Mouse (Mus musculus): Measurements from ENCODE around the gene Nme1. TPM values are rescaled to one million over a fixed set of nuclear protein-coding genes. Genes with fewer than 3 reads are reported as not detected.

The Nme1 gene
- polyA plus RNA-seq (2012; rRNA removed): 42.7 and 73.7 TPM in 2 replicates

DNA sequence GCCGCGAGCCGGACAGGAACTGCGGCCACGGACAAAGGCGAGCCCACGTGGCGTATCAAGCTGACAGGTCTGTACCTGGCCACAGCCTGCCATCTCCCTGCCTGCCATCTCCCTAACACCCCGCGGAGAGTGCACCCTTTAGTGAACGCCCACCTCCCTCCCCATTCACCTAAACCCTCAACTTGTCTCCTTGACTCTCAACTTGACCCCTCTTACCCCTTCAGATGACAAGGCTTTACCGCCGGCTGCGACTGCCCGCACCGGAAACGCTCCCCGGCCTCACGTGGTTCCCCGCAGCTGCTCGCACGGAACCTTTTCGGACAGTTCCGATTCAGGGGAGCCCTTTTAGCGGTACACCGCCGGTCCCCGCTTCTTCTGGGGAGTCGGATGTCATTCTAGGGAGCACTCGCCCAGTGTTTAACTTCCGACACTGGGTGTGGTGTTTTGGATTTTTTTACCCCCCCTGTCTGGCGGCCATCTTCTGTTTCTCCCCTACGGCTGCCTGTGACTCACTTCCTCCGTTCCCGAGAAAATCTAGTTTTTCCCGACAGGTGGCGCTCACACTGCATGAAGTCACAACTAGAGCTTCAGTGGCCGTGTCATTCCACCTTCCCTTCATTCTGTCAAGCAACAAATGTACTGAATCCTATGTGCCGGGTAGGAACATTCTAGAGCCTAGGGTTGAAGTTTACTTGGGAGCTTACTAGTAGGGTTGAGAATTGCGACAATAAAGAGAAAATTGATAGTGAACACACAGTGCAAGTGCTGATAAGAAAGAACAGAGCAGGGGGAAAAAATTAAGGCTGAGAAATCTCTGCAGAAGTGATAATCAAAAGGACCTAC is at the start of gene Nme1, which contains the start of gene Gm20390:
Gene Nme1, minus strand, starts transcription at position 517 of the 843 bp plus-strand sequence.
Gene Gm20390, minus strand, starts transcription at position 289 of the 843 bp plus-strand sequence.
- H3K4me1 ChIP-seq (ENCODE audit: control insufficient read depth, insufficient read depth, low read length): 0 out of 2 replicates have a peak, but pooled peaks cover 2% of the 10 kb centered on the region
- peak within 1 kb of the TSS; percentile 92 for H3K4me3 ChIP-seq (replicated peaks; ENCODE audit: extremely low read depth, low read depth, low read length)
- DNase-seq: peak; percentile 94
- WGBS: under 1% methylated on average over 40 of the region's 40 CpGs
- TF ChIP-seq POLR2A (IDR thresholded peaks at IDR 0.05; ENCODE audit: borderline replicate concordance, extremely low read depth, low read depth, low read length): 0 out of 2 replicates have a peak, but pooled peaks have one; percentile 8
- peak; percentile 78 for TF ChIP-seq CTCF (IDR thresholded peaks at IDR 0.05; ENCODE audit: insufficient read depth, low read length)

- peaks cover 3% of the 10 kb centered on the region for H3K4me1 ChIP-seq (ENCODE audit: control insufficient read depth, insufficient read depth, low read length)
- WGBS: 80% methylated on average over 2 of the region's 2 CpGs
- no peak overlapping the region for H3K4me3 ChIP-seq (replicated peaks; ENCODE audit: extremely low read depth, low read depth, low read length)
- no peak for DNase-seq
- TF ChIP-seq POLR2A (IDR thresholded peaks at IDR 0.05; ENCODE audit: borderline replicate concordance, extremely low read depth, low read depth, low read length): no peak
- TF ChIP-seq CTCF (IDR thresholded peaks at IDR 0.05; ENCODE audit: insufficient read depth, low read length): no peak
Observed at GRCm38 (mm10) chr11:94003346-94003745, 35.0 kb upstream of the Nme1 start.

- no peak overlapping the region for H3K4me3 ChIP-seq (replicated peaks; ENCODE audit: extremely low read depth, low read depth, low read length)
- H3K4me1 ChIP-seq (ENCODE audit: control insufficient read depth, insufficient read depth, low read length): peaks cover 13% of the 10 kb centered on the region
- DNase-seq: no peak
- no peak for TF ChIP-seq CTCF (IDR thresholded peaks at IDR 0.05; ENCODE audit: insufficient read depth, low read length)
- TF ChIP-seq POLR2A (IDR thresholded peaks at IDR 0.05; ENCODE audit: borderline replicate concordance, extremely low read depth, low read depth, low read length): no peak
Observed at GRCm38 (mm10) chr11:93999276-93999675, 31.0 kb upstream of the Nme1 start.

GRCm38 (mm10) chr11:93997141-93997775 is 28.9 kb upstream of the Nme1 start:
- TF ChIP-seq POLR2A (IDR thresholded peaks at IDR 0.05; ENCODE audit: borderline replicate concordance, extremely low read depth, low read depth, low read length) (no peak), CTCF (IDR thresholded peaks at IDR 0.05; ENCODE audit: insufficient read depth, low read length) (no peak)
- peak; percentile 57 for DNase-seq
- WGBS: 13% methylated on average over 13 of the region's 13 CpGs
- H3K4me1 ChIP-seq (ENCODE audit: control insufficient read depth, insufficient read depth, low read length): peaks cover 13% of the 10 kb centered on the region
- peak overlapping the region; percentile 29 for H3K4me3 ChIP-seq (replicated peaks; ENCODE audit: extremely low read depth, low read depth, low read length)

GRCm38 (mm10) chr11:93996306-93997140 is 28.2 kb upstream of the Nme1 start:
- DNase-seq: peak; percentile 60
- TF ChIP-seq CTCF (IDR thresholded peaks at IDR 0.05; ENCODE audit: insufficient read depth, low read length) (no peak), POLR2A (IDR thresholded peaks at IDR 0.05; ENCODE audit: borderline replicate concordance, extremely low read depth, low read depth, low read length) (0 out of 2 replicates have a peak, but pooled peaks have one; percentile 2)
- Histone ChIP-seq H3K4me3 (replicated peaks; ENCODE audit: extremely low read depth, low read depth, low read length) (peak overlapping the region; percentile 82), H3K4me1 (ENCODE audit: control insufficient read depth, insufficient read depth, low read length) (peaks cover 13% of the 10 kb centered on the region)
- WGBS: under 1% methylated on average over 58 of the region's 58 CpGs

- TF ChIP-seq CTCF (IDR thresholded peaks at IDR 0.05; ENCODE audit: insufficient read depth, low read length): no peak
- peak; percentile 99 for TF ChIP-seq POLR2A (IDR thresholded peaks at IDR 0.05; ENCODE audit: borderline replicate concordance, extremely low read depth, low read depth, low read length)
- peaks cover 13% of the 10 kb centered on the region for H3K4me1 ChIP-seq (ENCODE audit: control insufficient read depth, insufficient read depth, low read length)
- WGBS: under 1% methylated on average over 59 of the region's 70 CpGs
- H3K4me3 ChIP-seq (replicated peaks; ENCODE audit: extremely low read depth, low read depth, low read length): peak within 1 kb of the TSS; percentile 83
- peak; percentile 88 for DNase-seq
Observed at GRCm38 (mm10) chr11:93995720-93996305, 27.5 kb upstream of the Nme1 start, which contains the start of gene Spag9. TSS of gene Spag9 (plus strand) at chr11:93996091.

- Histone ChIP-seq H3K4me3 (replicated peaks; ENCODE audit: extremely low read depth, low read depth, low read length) (peak overlapping the region; percentile 83), H3K4me1 (ENCODE audit: control insufficient read depth, insufficient read depth, low read length) (peaks cover 13% of the 10 kb centered on the region)
- TF ChIP-seq CTCF (IDR thresholded peaks at IDR 0.05; ENCODE audit: insufficient read depth, low read length) (no peak), POLR2A (IDR thresholded peaks at IDR 0.05; ENCODE audit: borderline replicate concordance, extremely low read depth, low read depth, low read length) (peak; percentile 90; the same call in 1 of the 2 replicates)
- WGBS: 3% methylated on average over 15 of the region's 15 CpGs
- peak; percentile 80 for DNase-seq
Observed at GRCm38 (mm10) chr11:93995111-93995719, 26.9 kb upstream of the Nme1 start.

GRCm38 (mm10) chr11:93994531-93994930 is 26.2 kb upstream of the Nme1 start:
- 26% methylated on average over 5 of the region's 5 CpGs for WGBS
- H3K4me1 ChIP-seq (ENCODE audit: control insufficient read depth, insufficient read depth, low read length): peaks cover 13% of the 10 kb centered on the region
- no peak for DNase-seq
- H3K4me3 ChIP-seq (replicated peaks; ENCODE audit: extremely low read depth, low read depth, low read length): peak overlapping the region; percentile 35
- TF ChIP-seq POLR2A (IDR thresholded peaks at IDR 0.05; ENCODE audit: borderline replicate concordance, extremely low read depth, low read depth, low read length): no peak
- no peak for TF ChIP-seq CTCF (IDR thresholded peaks at IDR 0.05; ENCODE audit: insufficient read depth, low read length)

All from lung, adult 2 months (tissue).